Mouse (Mus musculus) thymus, postnatal 0 days (tissue): ENCODE results near the gene Fam69b. TPM values are rescaled to one million over a fixed set of nuclear protein-coding genes. Genes with fewer than 3 reads are reported as not detected.

ENCODE experiments used
- DNase-seq: peaks from one replicate; pipeline ENCODE4 v3.0.0-alpha.2; 2015; ENCODE audit warnings: low spot score
- polyA plus RNA-seq: library from polyadenylated mRNA; unstranded; fragments of >200 nt; fragmentation: Nextera tagmentation; extraction: Ambion mirVana; gene quantifications from 2 replicates; pipeline ENCODE4 v1.2.1, GENCODE M21; 2015

Gene Fam69b
- 11.9 and 12.2 TPM in 2 replicates for polyA plus RNA-seq

DNA sequence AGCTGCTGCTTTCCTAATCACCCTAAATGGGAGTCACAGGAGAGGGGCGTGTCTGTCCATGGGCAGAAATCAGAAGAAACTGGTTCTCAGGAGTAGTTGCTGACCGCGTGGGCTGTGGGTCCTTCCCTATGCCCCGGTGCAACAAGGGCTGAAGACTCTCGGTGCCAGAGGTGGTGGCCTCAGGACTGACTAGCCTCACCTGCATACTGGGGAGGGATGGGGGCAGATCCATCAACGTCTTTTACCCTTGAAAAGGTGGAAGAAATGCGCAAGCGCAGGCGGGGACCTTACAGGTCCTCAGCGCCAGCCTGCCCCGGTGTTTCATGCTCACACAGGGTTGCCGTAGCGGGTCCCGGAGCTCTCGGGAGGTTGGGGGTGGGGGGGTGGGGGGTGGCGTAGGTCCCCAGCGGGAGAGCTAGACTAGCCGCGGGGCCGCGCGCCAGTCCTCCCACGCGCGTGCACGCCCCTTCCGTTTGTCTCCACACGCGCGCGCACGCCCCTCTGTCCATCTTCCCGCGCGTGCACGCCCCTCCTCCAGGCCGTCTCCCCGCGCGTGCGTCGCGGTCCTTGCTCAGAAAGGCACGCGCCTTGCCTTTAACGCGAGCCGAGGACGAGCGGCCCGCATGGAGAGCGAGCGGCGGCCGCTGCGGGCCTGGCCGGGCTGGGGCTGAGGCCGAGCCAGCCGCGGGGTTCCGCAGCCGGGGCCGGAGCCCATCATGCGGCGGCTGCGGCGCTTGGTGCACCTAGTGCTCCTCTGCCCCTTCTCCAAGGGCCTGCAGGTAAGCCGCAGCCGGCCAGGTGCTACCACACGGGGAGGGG is at the start of gene Fam69b:
TSS of gene Fam69b (plus strand) at position 537 of the 819 bp plus-strand sequence.
- DNase-seq, result peak; percentile 85

DNA sequence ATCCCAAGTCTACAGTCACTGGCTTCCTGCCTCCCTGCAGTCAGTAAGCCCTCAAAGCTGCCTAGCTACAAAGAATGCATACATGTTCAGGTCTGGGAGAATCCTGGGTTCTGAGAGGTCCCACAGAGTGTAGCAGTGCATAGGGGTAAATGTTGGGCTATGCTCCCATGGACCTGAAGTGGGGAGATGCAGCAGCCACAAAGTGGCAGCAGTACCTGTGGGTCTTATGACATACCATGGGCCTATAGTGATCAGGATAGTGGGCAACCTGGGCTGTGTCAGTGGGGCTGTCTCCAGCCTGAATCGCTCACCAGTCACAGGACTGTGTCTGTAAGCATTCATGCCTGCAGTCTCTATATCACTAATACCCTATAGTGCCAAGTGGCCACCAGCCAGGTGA is 48.5 kb upstream of the Fam69b start, which contains the start of gene Egfl7:
TSS of gene Egfl7 (plus strand) at position 301 of the 400 bp plus-strand sequence.
- no peak for DNase-seq

DNA sequence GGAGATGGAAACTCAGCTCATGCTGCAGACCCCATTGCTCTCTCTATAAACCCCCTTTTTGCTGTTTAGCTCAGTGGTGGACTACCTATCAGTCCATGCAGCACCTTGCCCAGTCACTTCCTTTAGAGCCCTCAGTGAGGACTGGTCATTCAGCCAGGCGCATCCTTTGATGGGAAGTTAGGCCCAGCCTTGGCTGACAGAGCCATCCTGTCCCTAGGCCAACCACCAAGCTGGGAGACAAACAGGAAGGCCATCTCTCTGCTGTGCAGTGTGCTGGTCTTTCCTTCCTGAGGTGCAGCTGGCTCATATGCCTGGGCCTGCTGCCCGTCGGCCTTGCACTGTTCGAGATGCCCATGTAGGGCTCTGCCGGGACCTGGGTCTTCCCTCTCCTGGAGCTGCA is 47.5 kb upstream of the Fam69b start:
- no peak for DNase-seq

DNA sequence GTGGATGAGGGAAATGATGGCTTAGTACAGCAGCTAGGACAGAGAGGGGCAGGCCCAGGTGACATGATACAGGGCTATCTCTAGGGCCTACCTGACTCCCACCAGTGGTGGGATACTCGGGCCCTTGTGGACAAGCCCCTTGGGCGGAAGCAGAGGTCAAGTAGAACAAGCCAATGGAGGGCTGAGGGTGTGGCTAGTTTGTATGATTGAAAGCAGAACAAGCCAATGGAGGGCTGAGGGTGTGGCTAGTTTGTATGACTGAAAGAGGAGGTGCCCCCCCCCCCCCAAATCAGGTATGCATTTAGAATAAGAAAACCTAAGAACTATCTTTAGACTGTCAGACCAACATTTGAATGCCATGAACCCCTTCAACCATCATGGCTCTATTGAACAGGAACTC is 46.1 kb upstream of the Fam69b start:
- DNase-seq, result no peak

DNA sequence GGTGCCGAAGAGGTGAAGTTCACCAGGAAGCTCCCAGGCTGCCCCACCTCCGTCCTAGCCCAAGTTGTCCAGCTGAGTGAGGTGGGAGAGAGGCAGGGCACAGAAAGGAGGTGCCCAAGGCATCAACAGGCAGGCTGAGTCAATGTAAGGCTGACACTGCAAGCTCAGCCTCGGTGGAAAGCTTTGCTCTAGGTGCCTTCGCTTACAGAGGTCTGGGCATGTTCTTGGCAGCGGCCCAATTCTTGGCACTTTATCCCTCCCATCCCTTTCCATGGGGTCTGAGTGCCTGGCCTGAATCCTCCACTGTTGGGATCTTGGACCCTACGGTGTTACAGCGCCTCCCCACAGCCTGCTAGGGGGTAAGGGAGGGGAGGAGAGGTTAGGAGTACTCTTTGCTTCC is 45.5 kb upstream of the Fam69b start:
- DNase-seq, result no peak

DNA sequence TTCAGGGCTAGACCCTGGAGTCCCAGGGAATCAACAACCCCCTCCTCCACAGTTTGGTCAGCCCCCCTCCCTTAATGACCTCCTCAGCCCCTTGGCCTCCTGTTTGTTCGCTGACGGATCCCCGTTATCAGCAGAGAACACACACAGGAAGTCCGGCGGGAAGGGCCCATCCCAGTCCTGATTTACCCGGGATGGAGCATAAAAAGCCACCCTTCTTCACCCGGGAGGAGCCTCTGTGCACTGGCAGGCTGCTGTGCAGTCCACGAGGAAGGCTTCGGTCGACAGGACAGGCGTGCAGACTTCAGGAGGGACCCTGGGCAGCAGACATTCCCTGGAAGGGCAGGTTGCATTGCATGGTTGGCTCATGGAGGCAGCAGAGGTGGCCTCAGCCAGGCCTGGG is 44.6 kb upstream of the Fam69b start:
- no peak for DNase-seq

DNA sequence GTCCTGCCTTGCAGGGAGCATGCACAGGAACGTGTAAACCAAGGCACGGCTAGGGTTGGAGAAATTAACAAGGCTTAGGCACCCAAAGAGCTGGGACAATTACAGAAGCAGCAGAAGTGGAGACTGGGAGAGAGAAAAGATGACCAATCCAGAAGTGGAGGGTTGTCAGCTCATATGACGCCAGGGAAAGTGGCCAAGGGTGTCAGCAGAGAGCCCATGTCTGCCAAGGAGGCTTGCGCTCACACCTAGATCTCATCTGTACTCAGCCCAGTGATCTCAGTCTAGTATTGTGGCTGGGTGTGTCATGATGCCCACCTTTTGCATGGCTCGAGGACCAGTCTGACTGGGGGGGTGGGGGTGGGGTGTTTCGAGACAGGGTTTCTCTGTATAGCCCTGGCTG is 42.5 kb upstream of the Fam69b start:
- no peak for DNase-seq

DNA sequence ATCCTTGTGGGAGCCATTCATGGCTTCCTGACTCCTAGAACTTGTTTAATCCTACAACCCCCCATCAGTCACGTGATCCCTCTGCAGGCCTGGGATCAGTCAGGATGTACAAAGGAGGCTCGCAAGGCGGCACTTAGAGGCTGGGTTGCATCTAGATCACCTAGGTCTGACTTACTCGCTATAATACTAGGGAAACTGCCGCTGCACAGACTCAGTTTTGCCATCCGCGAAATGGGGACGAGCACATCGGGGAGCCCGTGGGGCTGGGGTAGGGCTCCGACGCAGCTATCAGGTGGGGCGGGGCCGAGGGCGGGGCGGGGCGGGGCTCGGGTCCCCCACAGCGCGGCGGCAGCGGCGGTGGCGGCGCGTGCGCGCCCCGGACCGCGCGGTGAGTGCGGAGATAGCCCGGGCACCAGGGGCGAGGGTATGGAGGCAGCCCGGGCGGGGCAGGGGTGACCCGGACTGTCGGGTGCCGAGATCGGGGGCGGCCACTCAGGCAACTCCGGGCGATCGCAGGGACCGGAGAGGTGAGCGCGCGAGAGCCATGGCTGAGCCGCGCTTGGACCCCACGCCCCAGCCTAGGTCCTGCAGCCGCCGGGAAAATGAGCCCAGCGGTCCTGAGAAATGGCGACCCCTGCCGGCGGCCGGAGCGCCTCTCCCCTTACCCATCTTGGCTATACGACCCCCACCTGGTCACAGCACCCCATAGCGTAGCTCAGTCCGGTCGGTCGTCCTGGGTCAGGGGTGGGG is 41.8 kb upstream of the Fam69b start, which contains the start of gene Gm20532:
TSS of gene Gm20532 (plus strand) at position 346 of the 750 bp plus-strand sequence.
- DNase-seq, result peak; percentile 51

DNA sequence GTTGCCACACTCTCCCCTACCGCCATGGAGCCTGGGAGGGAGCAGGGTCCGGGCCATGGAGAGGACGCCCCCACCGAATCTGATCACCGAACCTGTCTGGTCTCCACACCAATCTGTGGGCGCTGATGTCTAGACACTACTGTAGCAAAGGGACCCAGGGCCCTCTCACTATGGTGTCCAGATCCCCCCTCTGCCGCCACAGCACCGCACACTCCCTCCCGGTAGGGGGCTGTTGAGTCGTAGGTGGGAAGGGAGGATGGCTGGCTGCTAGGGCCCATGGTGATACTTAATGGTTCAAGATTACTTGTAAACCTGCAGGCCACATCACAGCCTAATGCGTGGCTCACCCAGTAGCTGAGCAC is 41.2 kb upstream of the Fam69b start:
- DNase-seq, result peak; percentile 60

DNA sequence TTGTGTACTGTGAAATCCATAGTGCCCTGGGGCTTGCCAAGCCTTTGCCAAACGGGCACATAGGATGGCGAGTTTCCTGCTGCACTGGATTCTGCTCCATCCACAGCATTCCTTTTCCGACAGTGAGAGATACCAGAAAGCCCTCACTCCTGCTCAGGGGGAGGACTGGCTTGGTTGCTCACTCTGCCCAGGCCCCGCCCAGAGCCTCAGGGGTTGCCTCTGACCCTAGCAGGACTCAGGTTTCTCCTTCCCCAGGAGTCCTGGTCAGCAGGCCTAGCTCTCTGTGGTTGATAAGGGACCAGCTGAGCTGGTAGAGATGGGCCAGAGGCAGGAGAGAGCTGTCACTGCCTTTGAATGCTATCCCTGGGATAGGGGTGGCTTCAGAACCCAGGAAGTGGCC is 39.7 kb upstream of the Fam69b start:
- DNase-seq, result no peak

DNA sequence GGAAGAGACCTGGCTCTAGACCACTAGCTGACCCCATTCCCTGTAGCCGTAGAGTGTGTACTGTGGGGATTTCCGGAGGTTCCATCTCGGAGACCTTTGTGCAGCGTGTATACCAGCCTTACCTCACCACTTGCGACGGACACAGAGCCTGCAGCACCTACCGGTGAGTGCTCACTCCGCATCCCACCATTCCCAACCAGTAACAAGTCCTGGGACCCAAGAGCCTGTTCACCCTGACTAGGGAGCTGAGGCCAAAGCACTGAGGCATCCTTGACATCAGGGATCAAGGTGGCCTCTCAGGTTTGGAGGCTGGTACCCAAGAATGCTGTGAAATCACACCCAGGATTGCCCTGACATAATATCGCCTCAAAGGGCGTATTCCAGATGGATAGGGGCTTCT is 39.0 kb upstream of the Fam69b start:
- DNase-seq, result no peak

DNA sequence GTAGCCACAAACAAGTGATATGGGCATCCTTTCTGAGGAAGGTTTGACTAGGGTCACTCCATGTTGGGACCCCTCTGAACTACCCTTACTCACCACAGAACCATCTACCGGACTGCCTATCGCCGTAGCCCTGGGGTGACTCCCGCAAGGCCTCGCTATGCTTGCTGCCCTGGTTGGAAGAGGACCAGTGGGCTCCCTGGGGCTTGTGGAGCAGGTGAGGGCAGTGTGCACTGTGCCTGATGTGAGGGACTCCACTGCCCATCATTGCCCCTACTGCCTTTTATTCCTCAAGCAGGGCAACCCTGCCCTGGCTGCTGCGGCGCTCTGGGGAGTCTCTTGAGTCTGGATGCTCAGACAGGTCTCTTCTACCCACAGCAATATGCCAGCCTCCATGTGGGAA is 38.0 kb upstream of the Fam69b start:
- no peak for DNase-seq

DNA sequence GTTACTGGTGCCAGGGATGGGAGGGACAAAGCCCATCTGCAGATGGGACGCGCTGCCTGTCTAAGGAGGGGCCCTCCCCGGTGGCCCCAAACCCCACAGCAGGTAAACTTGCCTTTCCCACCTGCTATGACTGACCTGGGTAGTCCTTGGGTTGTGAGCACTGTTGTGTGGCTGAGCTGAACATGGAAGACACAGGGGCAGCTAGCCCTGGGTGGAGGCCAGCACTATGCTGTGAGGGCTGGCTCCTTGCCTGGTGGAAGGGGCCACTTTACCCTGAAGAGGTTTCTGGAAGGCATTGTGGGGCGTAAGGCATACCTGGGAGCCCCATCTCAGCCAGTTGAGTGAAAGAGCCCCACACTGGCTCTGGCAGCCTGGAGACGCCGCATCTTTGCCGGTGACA is 37.3 kb upstream of the Fam69b start:
- no peak for DNase-seq

DNA sequence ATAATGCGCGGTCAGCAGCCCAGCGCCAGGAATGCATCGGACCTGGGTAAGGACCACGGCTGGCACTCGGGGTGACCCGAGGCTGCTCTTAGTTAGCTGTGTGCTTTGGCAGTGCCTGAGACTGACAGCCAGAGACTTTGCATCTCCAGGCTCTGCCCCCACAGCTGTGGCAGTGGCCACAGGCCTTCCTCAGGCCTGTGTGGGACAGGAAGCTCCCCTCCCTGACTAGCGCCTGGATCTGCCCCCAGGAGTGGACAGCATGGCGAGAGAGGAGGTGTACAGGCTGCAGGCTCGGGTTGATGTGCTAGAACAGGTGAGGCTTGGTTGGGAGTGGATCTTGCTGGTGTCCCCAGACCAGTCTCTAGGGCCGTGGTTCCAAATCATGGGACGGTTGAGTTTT is 36.8 kb upstream of the Fam69b start:
- no peak for DNase-seq

DNA sequence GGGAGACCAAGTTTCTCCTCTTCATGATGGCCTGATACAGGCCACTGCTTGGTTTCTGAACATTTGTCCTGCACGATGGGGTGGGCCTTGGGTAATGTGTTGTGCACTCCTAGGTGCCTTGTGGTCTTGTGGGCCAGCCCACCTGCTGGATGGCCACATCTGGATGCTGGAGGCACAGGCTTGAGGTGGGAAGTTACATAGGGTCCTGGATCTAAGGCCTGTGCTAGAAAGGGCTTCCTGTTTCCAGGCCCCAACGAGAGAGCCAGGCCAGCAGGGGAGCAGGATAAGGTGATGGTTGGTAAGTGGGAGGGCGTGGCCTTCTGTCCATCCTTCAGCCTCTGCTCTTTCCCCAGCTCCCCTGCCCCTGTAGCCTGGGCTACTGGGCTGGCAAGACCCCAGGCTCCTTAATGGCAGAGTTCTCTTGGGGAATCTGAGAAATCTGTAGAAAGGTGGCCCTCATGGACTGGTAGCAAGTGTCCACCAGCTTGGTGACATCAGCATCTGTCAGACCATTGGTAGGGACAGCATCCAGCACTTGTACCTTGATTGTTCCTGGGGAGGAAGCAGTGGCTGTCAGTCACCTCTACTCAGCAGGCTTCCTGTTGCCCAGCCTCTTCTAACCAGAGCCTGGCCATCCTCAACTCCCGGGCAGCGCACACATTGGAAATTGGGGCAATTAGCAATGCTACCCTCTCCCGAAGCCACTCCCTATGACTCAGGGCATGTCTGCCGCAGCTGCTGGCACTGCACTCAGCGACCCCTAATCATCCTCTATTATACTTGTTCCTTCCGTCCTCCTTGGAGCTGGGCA is 34.8 kb upstream of the Fam69b start:
- DNase-seq, result no peak

DNA sequence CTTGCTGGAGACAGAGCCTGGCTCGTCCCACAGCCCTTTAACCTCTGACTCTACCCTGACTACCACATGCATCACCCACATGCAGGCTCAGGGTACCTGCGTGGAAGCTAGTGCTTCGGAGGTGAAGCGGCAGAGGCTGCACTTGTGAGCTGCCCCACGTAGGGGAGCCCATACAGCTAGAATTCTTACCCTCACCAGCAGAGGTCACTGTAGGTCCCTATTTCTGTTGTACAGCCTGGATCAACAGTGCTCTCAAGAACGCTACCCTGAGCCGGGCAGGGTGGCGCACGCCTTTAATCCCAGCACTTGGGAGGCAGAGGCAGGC is 34.3 kb upstream of the Fam69b start:
- DNase-seq, result peak; percentile 82

DNA sequence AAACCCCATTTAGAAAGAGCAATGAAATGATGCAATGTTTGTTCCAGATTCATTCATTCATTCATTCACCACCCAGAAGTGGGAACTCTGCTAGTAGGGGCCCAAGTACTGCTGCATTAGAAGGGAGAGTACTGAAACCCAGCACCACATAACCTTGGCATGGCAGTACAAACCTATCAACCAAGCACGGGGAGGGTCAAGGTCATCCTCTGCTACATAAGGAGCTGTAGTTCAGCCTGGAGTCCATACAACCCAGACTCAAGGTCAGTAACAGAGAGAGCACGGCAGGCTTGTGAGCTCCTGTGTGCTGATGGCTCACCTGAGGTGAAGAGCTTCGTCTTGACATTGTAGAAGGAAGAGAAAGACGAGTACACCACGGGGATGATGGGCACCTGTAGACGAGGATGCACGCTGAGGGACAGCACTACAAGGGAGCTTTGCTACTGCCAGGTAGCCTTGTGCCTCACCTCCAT is 33.8 kb upstream of the Fam69b start:
- DNase-seq, result no peak

DNA sequence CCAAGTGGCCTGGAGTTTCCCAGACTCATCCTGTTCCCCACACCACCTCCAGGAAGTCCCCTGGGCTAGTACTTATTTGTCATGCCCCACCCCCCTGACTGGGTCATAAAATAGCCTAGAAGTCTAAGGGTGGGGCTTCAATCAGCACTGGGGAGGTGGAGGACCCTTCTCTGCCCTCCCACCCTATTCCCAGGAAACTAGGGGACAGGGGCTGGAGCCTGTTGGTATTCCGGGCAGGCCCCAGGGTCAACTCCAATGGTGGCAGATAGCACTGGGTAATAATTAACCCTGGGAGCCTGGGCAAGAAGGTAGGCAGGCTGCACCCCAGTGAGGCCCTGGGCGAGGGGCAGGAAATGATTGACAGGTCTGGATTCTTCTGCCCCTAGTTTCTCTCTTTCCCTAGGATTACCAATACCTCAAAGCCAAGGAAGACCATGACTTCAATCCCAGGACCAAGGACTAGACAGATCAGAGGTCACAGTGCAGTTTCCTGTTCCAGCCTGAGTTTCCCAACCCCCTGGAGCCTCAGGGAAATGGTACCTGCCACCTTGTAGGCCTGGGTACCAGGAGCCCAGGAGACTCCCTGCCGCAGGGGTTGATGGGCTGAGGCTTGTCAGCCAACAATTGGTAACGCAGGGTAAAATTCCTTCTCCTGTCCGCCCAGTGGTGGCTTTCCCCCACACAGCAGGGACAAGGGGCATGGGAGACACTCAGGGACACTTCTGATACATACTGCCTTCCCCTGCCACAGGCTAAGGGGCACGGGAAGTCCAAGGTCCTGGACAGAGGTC is 33.1 kb upstream of the Fam69b start:
- no peak for DNase-seq

DNA sequence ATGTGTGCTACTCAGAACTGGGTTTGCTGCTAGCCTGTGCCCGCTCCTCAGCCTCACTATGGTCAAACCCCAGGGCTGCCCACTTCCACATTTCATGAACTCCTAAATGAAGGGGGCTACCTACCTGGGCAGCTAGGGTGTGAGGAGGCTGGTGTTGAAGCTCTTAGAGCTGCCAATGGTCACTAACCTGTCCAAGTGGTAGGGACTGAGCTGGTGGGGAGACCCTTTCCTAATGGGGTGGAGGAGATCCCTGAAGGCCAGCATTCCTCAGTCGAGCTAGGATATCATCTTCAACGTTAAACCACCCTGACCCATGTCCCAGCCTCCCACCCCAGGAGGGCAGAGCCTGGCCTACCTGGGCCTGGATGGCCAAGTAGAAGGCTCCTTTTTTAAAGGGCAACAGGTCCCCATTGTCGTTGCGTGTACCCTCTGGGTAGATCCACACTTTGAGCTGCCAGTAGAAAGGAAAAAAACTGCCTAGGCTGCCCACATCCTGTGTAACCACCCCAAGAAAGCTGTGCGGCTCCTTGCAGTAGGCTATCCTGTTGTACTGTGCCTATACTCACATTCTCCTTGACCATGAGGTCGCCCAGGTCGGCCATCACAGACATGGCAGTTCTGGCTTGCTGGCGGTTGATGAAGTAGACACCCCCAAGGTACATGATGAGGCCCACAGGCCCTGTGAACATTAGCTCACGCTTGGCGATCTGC is 32.4 kb upstream of the Fam69b start:
- DNase-seq, result peak; percentile 61

DNA sequence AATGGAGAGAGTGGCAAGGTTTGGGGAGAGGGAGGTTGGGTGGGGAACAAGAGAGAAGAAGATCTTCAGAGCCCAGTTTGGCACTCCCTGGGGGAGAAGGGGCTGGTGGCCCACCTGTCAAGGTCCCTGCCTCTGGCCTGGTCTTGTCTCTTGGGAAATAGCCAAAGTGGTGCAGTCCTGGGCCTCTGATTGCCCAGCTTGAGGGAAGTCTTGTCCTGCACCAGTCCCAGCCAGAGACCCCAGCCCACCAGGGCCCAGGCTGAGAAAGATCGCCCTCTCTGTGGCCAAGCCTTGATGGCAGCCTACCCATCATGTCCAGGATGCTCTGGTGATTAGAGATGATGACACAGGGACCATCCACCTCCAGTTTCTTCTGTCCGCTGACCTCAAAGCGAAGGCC is 31.4 kb upstream of the Fam69b start:
- DNase-seq, result no peak
